Mouse (Mus musculus): ENCODE data around the gene Hoxa2.

- TF ChIP-seq MAFK (IDR thresholded peaks at IDR 0.05; ENCODE audit: insufficient read depth, low read depth, low read length) = no peak
- TF ChIP-seq ZNF384 (IDR thresholded peaks at IDR 0.05; ENCODE audit: low read depth, low read length) = no peak
Observed at GRCm38 (mm10) chr6:52182030-52182429, 17.4 kb upstream of the Hoxa2 start.

All from ES-E14 (cell line).